Mouse (Mus musculus) spleen, adult 2 months (tissue): ENCODE results near the gene Galnt2.

Experiments used
- CTCF ChIP-seq: fragments of 200-500 bp; IDR thresholded peaks from 2 replicates; pipeline ENCODE4 v1.5.1; 2011; ENCODE audit warnings: mild to moderate bottlenecking, inconsistent platforms; ENCODE audit not compliant: insufficient read depth, insufficient read length, insufficient replicate concordance; ENCODE audit errors: extremely low read depth
- POLR2A ChIP-seq: fragments of 200-500 bp; IDR thresholded peaks from 2 replicates; pipeline ENCODE4 v1.6.1; 2011; ENCODE audit warnings: low read depth, low read length, inconsistent platforms

DNA sequence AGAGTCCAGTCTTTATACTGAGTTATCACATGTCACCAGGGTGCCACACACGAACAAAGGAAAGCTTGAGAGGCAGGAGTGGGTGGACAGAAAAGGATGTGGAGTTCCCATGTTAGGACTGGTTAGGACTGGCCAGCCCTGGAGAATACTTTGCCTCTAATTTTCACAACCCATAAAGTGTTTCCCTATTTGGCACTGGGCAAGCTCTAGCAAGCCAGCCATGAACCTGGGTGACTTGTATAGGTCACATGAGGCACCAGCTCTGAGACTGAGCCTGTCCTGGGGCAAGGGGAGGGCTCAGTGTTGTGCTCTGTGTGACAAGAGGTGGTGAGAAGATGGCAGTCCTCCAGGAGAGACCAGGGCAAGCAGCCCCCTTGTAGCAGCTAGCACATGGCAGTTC is 116.9 kb downstream of the Galnt2 start:
- TF ChIP-seq CTCF, result no peak
- no peak for TF ChIP-seq POLR2A
